Mouse (Mus musculus): ENCODE measurements around the gene 1700017B05Rik.

- no peak for TF ChIP-seq EP300 (IDR thresholded peaks at IDR 0.05; ENCODE audit: insufficient read depth, low read depth, low read length)
- no peak for TF ChIP-seq POLR2A (IDR thresholded peaks at IDR 0.05; ENCODE audit: insufficient read depth, low read depth, low read length)
- TF ChIP-seq CTCF (IDR thresholded peaks at IDR 0.05): no peak
Measured at GRCm38 (mm10) chr9:57303356-57303755, 40.9 kb upstream of the 1700017B05Rik start.
